Comparison of ENCODE assay signal across 29 mouse cellular contexts in genomic region chrX:101730010-101730409, GRCm38 (mm10). TPM values are rescaled to one million over a fixed set of nuclear protein-coding genes. Genes with fewer than 3 reads are reported as not detected.
DNase-seq lines count a peak whose midpoint lies in the region; ATAC-seq and TF ChIP-seq lines count a peak whose summit lies in the region.
"Had no signal": no experiment of that assay in that cellular context is flagged by ENCODE, and none has a peak within 500 bp of the region (broad histone marks: within the 10 kb centered on the region; RNA-seq: fewer than 3 reads in every experiment).

No protein-coding gene starts in this region.

- TF ChIP-seq CTCF in CH12.LX (conservative IDR thresholded peaks at IDR 0.05 in 1 of 2, IDR thresholded peaks at IDR 0.05 in 1 of 2; ENCODE audit: low read depth in 2 of 2, low read length in 2 of 2) = no peak

- no peak for TF ChIP-seq RAD21 in CH12.LX (IDR thresholded peaks at IDR 0.05; ENCODE audit: low read depth, low read length)

- peak; percentile 2 for DNase-seq in adrenal gland, postnatal 10 days
- DNase-seq in adrenal gland, adult 18-20 months (ENCODE audit: low spot score in 2 of 2) = no peak
- DNase-seq in CH12.LX (ENCODE audit: extremely low read depth) = peak; percentile 38
- DNase-seq in brain, adult 2 months (ENCODE audit: low read depth, low spot score) = peak; percentile 11
- DNase-seq in embryonic facial prominence, embryonic 10.5 days (ENCODE audit: low spot score) = no peak
- DNase-seq: adrenal gland, postnatal 25 days; cerebellum, adult 11-12 months; cerebellum, adult 9-10 months; cerebellum, postnatal 14 days; gastrocnemius, postnatal 25 days; heart, adult 18-20 months; heart, postnatal 10 days; heart, postnatal 36 days; kidney, adult 11 months; kidney, adult 8-10 months had no signal

- H3K79me2 ChIP-seq in CH12.LX (replicated peaks; ENCODE audit: control insufficient read depth, extremely low read depth, insufficient read depth, poor library complexity, severe bottlenecking) = no peaks in the 10 kb centered on the region

- TF ChIP-seq POLR2A in CH12.LX (IDR thresholded peaks at IDR 0.05; ENCODE audit: low read depth, low read length) = no peak

- H3K9ac ChIP-seq in CH12.LX (ENCODE audit: insufficient read depth, low read depth) = no peak overlapping the region
- H3K9ac ChIP-seq: embryonic facial prominence, embryonic 13.5 days; forebrain, embryonic 12.5 days; forebrain, embryonic 15.5 days; heart, embryonic 12.5 days; heart, embryonic 15.5 days; hindbrain, embryonic 13.5 days had no signal

- dilution Hi-C loops in CH12.LX (cut with MboI; ENCODE audit: extremely low pct_ligation_motif_present, extremely low pct_unique_long_range_greater_than_20kb, low sequenced_read_pairs) = no loop called here

- H3K4me3 ChIP-seq in CH12.LX (replicated peaks in 1 of 3; ENCODE audit: low read depth in 2 of 3, low read length in 2 of 3, poor library complexity in 1 of 3) = no peak overlapping the region
- H3K4me3 ChIP-seq in embryonic facial prominence, embryonic 10.5 days = no peak overlapping the region
- H3K4me3 ChIP-seq: embryonic facial prominence, embryonic 13.5 days; erythroblast, embryonic 14.5 days; forebrain, embryonic 12.5 days; forebrain, embryonic 15.5 days; heart, embryonic 12.5 days; heart, embryonic 15.5 days; hindbrain, embryonic 10.5 days; hindbrain, embryonic 13.5 days had no signal

- peak; percentile 61; the same call in 1 of the 2 replicates for TF ChIP-seq EP300 in CH12.LX (IDR thresholded peaks at IDR 0.05; ENCODE audit: low read length)

- H3K4me1 ChIP-seq in CH12.LX (ENCODE audit: control insufficient read depth in 1 of 2, insufficient read depth in 2 of 2) = peaks cover 6 to 26% of the 10 kb centered on the region in 2 experiments
- H3K4me1 ChIP-seq in embryonic facial prominence, embryonic 10.5 days = no peaks in the 10 kb centered on the region
- H3K4me1 ChIP-seq: embryonic facial prominence, embryonic 13.5 days; forebrain, embryonic 12.5 days; forebrain, embryonic 15.5 days; hindbrain, embryonic 10.5 days; hindbrain, embryonic 13.5 days had no signal

- H3K27me3 ChIP-seq in CH12.LX (replicated peaks) = no peaks in the 10 kb centered on the region
- H3K27me3 ChIP-seq in embryonic facial prominence, embryonic 10.5 days (replicated peaks; ENCODE audit: low read depth, poor library complexity, severe bottlenecking) = peaks cover 77% of the 10 kb centered on the region
- H3K27me3 ChIP-seq: forebrain, embryonic 15.5 days had no signal

- in situ Hi-C loops in CH12.LX (cut with MboI; ENCODE audit: low pct_ligation_motif_present, low pct_unique_long_range_greater_than_20kb, low sequenced_read_pairs) = no loop called here

- no peaks in the 10 kb centered on the region for H3K36me3 ChIP-seq in CH12.LX (replicated peaks in 1 of 2; ENCODE audit: control insufficient read depth in 1 of 2, insufficient read depth in 1 of 2, low read length in 1 of 2)
- no peaks in the 10 kb centered on the region for H3K36me3 ChIP-seq in embryonic facial prominence, embryonic 10.5 days (replicated peaks)
- H3K36me3 ChIP-seq: embryonic facial prominence, embryonic 13.5 days; forebrain, embryonic 12.5 days; forebrain, embryonic 15.5 days; G1E; heart, embryonic 12.5 days; heart, embryonic 15.5 days; hindbrain, embryonic 10.5 days; hindbrain, embryonic 13.5 days had no signal

- no peak for ATAC-seq in megakaryocyte progenitor cell, adult 5-6 weeks (replicated peaks; ENCODE audit: poor library complexity)
- ATAC-seq: forebrain, embryonic 15.5 days; hindbrain, embryonic 16.5 days; inflammation-experienced regulatory T-cells, adult 6 months; Patski had no signal

- no peak overlapping the region for H3K4me2 ChIP-seq in CH12.LX (ENCODE audit: insufficient read depth, low read depth, poor library complexity, severe bottlenecking)
- H3K4me2 ChIP-seq: embryonic facial prominence, embryonic 13.5 days; forebrain, embryonic 12.5 days; forebrain, embryonic 15.5 days; heart, embryonic 12.5 days; heart, embryonic 15.5 days; hindbrain, embryonic 13.5 days had no signal

- no peak overlapping the region for H3K27ac ChIP-seq in CH12.LX (ENCODE audit: insufficient read depth, low read depth)
- H3K27ac ChIP-seq in embryonic facial prominence, embryonic 10.5 days (replicated peaks) = no peak overlapping the region
- H3K27ac ChIP-seq: embryonic facial prominence, embryonic 13.5 days; forebrain, embryonic 12.5 days; forebrain, embryonic 15.5 days; heart, embryonic 15.5 days; hindbrain, embryonic 10.5 days; hindbrain, embryonic 13.5 days had no signal

- no peaks in the 10 kb centered on the region for H3K9me3 ChIP-seq in CH12.LX (replicated peaks; ENCODE audit: low read length)
- no peaks in the 10 kb centered on the region for H3K9me3 ChIP-seq in embryonic facial prominence, embryonic 10.5 days
- H3K9me3 ChIP-seq: embryonic facial prominence, embryonic 13.5 days; forebrain, embryonic 12.5 days; forebrain, embryonic 15.5 days; G1E; heart, embryonic 12.5 days; heart, embryonic 15.5 days; hindbrain, embryonic 10.5 days; hindbrain, embryonic 13.5 days had no signal

TF ChIP-seq in CH12.LX, 34 proteins besides CTCF, POLR2A, EP300 and RAD21:
- peak; percentile 34; the same call in 1 of the 2 replicates for TF ChIP-seq IRF4 (IDR thresholded peaks at IDR 0.05; ENCODE audit: low read depth, low read length)
- TF ChIP-seq ETS1 (conservative IDR thresholded peaks at IDR 0.05; ENCODE audit: low read depth, low read length) = peak; percentile 80
- peak; percentile 38; the same call in 1 of the 2 replicates for TF ChIP-seq BHLHE40 (IDR thresholded peaks at IDR 0.05; ENCODE audit: low read depth, low read length)
- no peak for TF ChIP-seq ZC3H11A (IDR thresholded peaks at IDR 0.05; ENCODE audit: low read depth, low read length)
- TF ChIP-seq JUN (IDR thresholded peaks at IDR 0.05; ENCODE audit: insufficient read depth, low read depth, low read length) = peak; percentile 31; the same call in 1 of the 2 replicates

RNA-seq across cellular contexts. Expression of gene Cxcr3, which starts 4.1 kb away (rescaled TPM):
- total RNA-seq in adrenal gland, postnatal 10 days (2021) = under 1 TPM; 0.63 to 0.67 TPM
- total RNA-seq in adrenal gland, adult 18-20 months (2021) = 1 to 10 TPM in 1 of 2 experiments, under 1 TPM in 1; 0.73 to 1.1 TPM
- total RNA-seq in CH12.LX (2012; rRNA removed) = not detected in 2 replicates
- total RNA-seq in CH12.LX (2014; rRNA removed) = not detected in 2 replicates
- not detected in 2 replicates for polyA plus RNA-seq in CH12.LX (2012; ENCODE audit: insufficient read length, low read depth)
- polyA plus RNA-seq in embryonic facial prominence, embryonic 10.5 days (2016; fragmentation: Nextera tagmentation; extraction: Ambion mirVana) = 0.11 and 0.14 TPM in 2 replicates
- total RNA-seq in megakaryocyte progenitor cell, adult 5-6 weeks (2015) = 0.22 and 0.29 TPM in 2 replicates
- 0.07 and 0.21 TPM in 2 replicates for total RNA-seq in megakaryocyte progenitor cell, adult 5-6 weeks (2017)
- total RNA-seq: adrenal gland, postnatal 25 days; G1E; gastrocnemius, adult 8-10 months had no signal
- polyA plus RNA-seq: erythroblast, embryonic 14.5 days; G1E; hindbrain, embryonic 10.5 days; Patski had no signal

Comparison
In these comparisons a context has a peak if more than half of its experiments do, and no peak if none do; other contexts are left out.
1. DNase-seq: peak in adrenal gland, postnatal 10 days (single experiment), CH12.LX (single experiment) and brain, adult 2 months (single experiment); none in adrenal gland, adult 18-20 months (0 of 2) and embryonic facial prominence, embryonic 10.5 days (single experiment).